Mouse (Mus musculus) kidney, adult 9 months (tissue): ENCODE measurements around the gene Kif26b.

Experiments
- DNase-seq: peaks from one replicate; pipeline ENCODE4 v3.0.0; 2022

The Kif26b gene

GRCm38 (mm10) chr1:178860671-178861391 lies 331.9 kb downstream of the Kif26b start:
- DNase-seq, result no peak

- DNase-seq, result no peak
Observed at GRCm38 (mm10) chr1:178861392-178861762, 332.5 kb downstream of the Kif26b start.

GRCm38 (mm10) chr1:178863756-178864155 lies 334.8 kb downstream of the Kif26b start:
- no peak for DNase-seq

DNA sequence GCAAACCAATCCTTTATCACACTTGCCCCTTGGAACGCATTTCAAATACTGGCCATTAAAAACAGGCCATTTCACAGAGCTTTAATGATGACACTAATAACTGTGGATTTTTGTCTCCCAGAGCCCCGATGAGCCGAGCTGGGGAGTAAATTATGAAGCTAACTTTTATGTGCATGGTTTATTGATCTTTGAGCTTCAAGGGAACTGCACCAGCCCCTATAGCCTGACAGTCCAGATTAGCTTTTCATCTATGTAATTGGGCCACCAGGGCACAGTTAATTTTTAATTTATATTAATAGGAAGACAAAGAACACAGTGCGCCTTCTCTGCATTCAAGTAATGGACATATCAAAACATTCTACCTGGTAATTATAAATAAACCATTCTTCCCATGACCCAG lies 335.4 kb downstream of the Kif26b start:
- DNase-seq, result no peak

DNA sequence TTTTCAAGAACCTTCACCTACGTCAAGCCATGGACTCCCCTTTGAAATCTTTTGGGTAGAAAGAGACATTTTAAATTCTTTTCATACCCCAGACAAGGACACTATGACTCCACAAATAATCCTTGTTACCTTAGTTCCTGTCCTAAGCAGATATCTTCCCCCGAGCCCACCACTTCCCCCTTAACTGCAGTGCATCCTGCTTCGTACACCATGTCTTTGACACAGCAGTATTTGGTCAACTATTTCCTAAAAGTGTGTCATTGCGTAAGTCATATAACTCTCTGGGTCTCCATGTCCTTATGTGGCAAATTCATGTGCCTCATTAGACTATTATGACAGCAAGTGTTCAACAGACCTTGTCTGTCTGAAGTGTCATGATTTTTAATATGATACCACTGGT lies 337.8 kb downstream of the Kif26b start:
- DNase-seq, result no peak

DNA sequence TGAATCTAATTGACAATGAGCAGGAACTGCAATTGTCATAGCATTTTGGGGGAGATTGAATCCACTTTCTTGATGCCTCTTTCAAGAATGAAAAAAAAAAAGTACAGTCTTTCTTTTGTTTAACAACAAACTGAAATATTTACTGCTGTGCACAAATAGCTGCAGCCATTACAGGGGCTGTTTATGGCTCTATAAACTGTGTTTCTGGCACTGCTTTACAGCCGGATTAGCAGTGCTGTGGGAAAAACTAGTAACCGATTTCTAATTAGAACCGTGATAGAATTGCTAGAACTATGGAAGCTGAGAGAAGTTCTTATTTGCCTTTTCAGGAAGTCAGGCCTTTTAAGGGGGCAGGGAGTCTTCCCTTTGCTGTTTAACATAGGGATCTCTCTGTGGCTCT lies 342.1 kb downstream of the Kif26b start:
- DNase-seq, result no peak

DNA sequence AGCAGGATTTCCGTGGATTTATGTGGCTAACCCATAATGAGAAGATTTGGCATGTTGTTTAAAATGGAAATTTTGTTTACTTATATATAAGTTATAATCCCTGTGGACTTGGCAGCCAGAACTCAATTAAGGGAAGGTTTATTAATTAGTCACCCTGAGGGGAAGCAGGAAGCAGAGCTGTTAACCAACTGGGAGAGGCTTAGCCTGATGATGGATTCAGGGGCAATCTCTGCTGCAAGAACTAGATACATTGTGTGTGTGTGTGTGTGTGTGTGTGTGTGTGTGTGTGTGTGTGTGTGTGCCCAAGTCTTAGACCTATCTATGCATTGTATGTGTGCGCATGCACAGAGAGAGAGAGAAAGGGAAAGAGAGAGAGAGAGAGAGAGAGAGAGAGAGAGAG lies 348.0 kb downstream of the Kif26b start:
- no peak for DNase-seq

DNA sequence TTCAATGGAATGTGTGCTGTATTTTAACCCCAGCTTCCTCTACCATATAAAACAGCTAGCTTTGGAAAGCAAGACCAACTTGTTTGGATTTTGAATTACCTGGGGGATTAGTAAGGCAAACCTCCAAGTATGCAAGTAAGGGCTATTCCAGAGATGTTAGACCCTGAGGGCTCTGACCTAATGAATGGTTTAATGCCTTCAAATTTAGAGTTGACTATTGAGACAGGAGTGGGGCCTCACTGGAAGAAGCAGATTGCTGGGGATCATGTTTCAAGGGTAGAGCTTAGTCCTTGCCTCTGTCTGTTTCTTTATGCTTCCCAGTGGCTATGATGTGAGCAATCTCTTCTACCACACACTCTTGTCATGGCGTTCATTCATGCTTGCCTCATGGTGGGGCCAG lies 349.8 kb downstream of the Kif26b start:
- DNase-seq, result no peak

DNA sequence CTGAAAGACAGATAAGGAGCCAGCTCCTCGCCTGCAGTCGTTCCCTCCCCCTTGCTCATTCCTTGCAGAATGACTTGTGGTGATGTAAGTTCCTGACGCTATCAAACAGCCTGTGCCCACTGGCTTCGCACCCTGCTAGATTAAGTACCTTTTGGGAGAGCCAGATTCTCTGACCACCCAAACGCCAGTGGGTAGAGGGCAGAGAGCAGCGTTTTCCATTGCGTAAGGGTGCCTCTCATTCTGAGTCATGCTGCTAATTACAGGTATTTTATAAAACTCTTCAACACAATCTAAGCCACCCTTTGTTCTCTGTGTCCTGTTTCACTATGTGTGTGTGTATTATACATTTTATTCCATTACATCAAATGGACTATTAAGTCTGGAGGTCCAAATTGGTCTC lies 352.0 kb downstream of the Kif26b start:
- no peak for DNase-seq

- no peak for DNase-seq
Observed at GRCm38 (mm10) chr1:178886671-178887070, 357.7 kb downstream of the Kif26b start.

- DNase-seq, result no peak
Observed at GRCm38 (mm10) chr1:178892376-178892775, 363.5 kb downstream of the Kif26b start.

- no peak for DNase-seq
Observed at GRCm38 (mm10) chr1:178893229-178894080, 364.5 kb downstream of the Kif26b start.

- DNase-seq, result no peak
Observed at GRCm38 (mm10) chr1:178894081-178894401, 365.1 kb downstream of the Kif26b start.

DNA sequence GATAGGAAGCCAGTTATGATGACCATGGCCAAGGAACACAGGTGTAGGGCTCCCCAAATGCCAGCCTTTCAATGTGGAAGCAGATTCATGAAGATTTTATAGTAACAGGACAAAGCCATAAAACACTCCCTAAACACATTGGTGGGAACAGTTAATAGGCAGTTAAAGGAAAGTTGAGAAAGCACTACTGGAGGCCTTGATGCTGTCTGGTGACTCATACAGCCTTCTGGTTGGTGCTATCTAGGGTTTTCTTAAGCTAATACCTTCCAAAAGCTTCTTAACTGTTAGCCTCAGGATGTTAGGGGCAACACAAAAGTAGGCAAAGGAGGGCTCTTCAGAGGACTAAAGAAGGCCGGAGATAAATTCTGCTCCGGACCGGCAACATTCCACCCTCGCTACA lies 366.7 kb downstream of the Kif26b start:
- DNase-seq, result no peak

DNA sequence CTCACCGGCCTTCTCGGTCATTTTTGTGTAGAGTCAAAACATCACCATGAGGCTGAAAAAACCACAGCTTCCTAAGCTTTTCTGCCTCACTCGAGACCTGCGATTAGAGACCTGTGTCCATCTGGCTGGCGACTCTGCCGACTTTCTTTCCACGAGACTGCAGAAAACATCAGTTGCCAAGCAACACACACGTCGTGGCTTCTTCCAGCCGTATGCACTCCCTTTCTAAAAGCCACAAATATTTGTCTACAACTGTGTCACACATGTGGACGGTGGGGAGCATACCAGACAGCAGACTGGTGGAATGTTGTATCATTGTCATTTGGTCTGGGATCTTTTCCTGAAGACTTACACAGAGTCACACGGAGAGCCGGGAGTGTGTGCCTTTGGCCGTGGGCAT lies 382.0 kb downstream of the Kif26b start:
- no peak for DNase-seq

- no peak for DNase-seq
Observed at GRCm38 (mm10) chr1:178912936-178913716, 384.2 kb downstream of the Kif26b start.

GRCm38 (mm10) chr1:178915056-178915455 lies 386.1 kb downstream of the Kif26b start:
- no peak for DNase-seq

DNA sequence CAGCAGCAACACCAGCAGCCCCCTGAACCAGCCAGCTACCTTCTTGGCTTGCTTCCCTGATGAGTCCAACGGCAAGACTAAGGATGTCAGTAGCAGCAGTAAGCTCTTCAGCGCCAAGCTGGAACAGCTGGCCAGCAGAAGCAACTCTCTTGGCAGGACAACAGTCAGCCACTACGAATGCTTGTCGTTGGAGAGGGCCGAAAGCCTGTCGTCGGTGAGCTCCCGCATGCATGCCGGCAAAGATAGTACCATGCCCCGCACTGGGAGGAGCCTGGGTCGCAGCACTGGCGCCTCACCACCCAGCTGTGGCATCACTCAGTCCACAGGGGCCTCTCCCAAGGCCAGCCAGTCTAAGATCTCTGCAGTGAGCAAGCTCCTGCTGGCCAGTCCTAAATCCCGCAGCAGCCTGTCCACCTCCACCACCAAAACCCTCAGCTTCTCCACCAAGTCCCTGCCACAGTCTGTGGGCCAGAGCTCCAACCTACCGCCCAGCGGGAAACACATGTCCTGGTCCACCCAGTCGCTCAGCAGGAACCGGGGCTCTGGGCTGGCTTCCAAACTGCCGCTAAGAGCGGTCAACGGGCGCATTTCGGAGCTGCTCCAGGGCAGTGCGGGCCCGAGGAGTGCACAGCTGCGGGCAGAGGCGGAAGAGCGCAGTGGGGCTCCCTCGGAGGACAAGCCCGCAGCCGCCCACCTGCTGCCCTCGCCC lies 388.4 kb downstream of the Kif26b start:
- no peak for DNase-seq

DNA sequence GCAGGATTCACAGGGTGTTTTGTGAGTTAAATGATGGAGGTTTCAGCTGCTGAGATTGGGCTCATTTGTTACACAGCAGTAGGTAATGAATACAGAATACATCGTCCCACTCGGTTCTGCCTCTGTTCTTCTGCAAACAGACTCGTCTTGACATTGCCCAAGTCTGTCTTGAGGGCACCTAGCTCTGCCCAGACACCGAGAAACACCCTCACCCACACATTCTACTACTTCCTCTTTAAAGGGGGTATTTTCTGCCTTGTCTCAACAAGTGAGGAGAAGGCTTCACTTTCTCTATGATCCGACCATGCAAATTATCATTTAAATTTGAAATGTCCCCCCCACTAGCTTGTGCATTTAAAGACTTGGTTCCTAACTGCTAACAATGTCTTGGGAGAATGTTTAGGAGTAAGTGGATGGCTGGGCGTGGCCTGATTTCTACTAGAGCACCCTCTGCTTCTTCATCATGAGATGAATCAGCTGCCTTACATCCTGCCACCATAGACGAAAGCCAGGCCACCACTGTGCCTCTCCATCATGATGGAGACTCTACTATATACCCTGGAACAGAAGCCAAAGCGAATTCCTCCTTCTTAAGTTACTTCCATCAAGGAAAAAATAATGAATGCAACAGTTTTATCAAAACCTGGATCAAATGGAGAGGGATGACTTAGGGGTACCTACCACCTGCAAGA lies 395.7 kb downstream of the Kif26b start:
- no peak for DNase-seq

DNA sequence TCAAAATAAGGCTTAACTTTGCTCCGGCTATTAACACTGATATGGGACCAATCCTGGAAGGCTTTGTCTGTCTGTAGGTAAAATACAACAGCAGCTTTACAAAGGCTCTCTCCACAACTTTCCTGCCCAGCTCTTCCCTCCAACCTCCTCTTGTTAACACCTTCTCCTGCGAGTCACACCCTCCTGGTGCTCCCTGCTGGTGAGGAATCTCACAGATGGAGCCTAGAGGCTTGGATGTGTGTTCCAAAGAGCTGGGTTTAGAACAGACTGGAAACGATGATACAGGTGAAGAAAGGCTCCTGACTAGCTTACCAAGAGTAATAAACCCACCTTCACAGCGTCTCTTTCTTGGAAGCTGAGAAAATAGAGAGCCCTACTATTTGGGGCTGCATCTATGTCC lies 400.6 kb downstream of the Kif26b start:
- DNase-seq, result no peak

- DNase-seq, result no peak
Observed at GRCm38 (mm10) chr1:178933953-178934637, 405.2 kb downstream of the Kif26b start.

DNA sequence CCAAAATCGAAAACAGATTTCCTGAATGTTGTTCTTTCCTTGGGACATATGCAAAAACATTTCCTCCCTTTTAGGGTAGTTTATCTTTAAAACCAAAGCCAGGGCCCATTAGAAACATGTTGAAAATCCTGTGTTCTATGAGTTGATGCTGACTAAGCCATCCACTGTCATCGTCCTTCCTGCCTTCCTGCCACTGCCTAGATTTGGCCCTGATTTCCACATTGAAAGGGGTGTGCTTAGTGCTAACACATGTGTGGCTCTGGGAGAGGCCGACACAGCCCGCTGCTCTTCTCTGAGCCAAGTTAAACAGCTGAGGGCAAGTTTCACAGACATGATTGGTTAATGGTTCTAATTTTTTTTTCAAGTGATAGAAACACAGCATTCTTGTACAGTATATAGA lies 407.5 kb downstream of the Kif26b start:
- DNase-seq, result peak; percentile 6
